Mouse (Mus musculus) sigmoid colon, adult 10 weeks (tissue): ENCODE data around the gene Gm7324. TPM values are rescaled to one million over a fixed set of nuclear protein-coding genes. Genes with fewer than 3 reads are reported as not detected.

Experiments used
- polyA plus RNA-seq: library from polyadenylated mRNA; stranded (reverse); fragments of 350-450 nt; fragmentation: Illumina TruSeq; extraction: RNeasy Lipid Tissue Mini Kit (QIAGEN cat#74804); gene quantifications from one replicate; pipeline ENCODE4 v1.2.3, GENCODE M21; 2014; ENCODE audit warnings: low read depth, low replicate concordance

Gm7324 gene
- polyA plus RNA-seq: 4.6 TPM

DNA sequence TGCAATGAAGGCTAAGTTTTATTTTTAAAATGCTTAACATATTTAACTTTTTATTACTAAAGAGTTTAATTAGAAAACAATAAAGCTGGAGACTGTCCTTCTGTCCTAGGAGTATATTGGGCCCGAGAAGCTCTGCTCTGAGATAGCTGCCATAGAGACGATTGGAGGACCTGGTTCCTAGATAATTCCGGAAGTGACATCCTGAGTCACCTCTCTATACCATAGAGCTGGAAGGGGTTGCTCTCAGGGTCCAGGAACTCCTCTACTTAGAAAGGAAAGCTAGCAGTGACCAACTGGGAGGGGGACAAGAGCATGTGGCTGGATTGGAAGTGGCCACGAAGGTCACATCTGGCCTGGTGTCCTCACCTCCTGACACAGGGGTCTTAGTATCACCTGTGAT is at the start of gene Gm7324:
Gene Gm7324 (plus strand): TSS at position 208 of the 400 bp plus-strand sequence.

DNA sequence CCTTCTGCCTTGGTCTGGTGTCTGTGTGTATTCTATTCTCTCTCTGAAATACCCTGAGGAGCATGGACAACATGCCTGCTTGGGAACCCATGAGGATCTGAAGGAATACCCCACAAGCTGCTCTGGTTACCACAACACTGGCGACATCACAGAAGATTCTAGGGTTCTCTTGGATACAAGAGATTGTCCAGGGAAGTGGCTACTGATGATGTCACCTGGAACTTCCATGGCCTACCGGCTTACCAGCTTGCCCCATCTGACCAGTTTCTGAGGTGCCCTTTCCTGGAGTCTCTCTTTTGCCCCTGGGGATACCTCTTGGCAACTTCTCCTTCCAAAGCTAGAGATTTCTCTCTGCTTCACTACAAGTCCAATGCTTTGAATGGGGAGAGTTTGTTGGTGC is 20.5 kb upstream of the Gm7324 start, which contains the start of gene Gm8165:
Gene Gm8165 (minus strand): TSS at position 101 of the 400 bp plus-strand sequence.

DNA sequence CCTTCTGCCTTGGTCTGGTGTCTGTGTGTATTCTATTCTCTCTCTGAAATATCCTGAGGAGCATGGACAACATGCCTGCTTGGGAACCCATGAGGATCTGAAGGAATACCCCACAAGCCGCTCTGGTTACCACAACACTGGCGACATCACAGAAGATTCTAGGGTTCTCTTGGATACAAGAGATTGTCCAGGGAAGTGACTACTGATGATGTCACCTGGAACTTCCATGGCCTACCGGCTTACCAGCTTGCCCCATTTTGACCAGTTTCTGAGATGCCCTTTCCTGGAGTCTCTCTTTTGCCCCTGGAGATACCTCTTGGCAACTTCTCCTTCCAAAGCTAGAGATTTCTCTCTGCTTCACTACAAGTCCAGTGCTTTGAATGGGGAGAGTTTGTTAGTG is 29.8 kb downstream of the Gm7324 start, which contains the start of gene Gm16506:
Gene Gm16506 (minus strand): TSS at position 101 of the 400 bp plus-strand sequence.

DNA sequence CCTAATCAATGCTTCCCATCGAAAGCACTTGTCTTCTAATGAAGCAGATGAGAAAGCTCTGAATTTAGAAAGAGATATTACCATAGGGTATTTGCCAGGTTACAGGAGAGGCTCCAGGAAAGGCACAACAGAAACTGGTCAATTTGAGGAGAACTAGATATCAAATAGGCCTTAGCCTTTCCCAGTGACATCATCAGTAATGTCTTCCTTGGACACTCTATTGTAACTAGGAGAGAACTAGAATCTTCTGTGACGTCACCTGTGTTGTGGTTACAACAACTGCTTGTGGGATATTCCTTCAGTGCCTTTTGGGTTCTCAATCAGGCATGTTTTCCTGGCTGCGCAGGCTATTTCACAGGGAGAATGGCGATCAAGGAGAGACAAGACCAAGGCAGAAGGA is 49.9 kb downstream of the Gm7324 start, which contains the start of gene Gm6526:
Gene Gm6526 (plus strand): TSS at position 301 of the 400 bp plus-strand sequence.

Other genes starting within 250 kb of the Gm7324 start
- gene Gm5799, start 154.3 kb upstream of the Gm7324 start, polyA plus RNA-seq: not detected
- gene Gm17654, start 118.7 kb upstream of the Gm7324 start, polyA plus RNA-seq: not detected
- gene Gm10375, start 89.8 kb upstream of the Gm7324 start, polyA plus RNA-seq: not detected
- gene Gm8165, start 20.6 kb upstream of the Gm7324 start, polyA plus RNA-seq: not detected
- gene Gm16506, start 29.7 kb downstream of the Gm7324 start, polyA plus RNA-seq: not detected
- not detected for gene Gm6526, start 50.0 kb downstream of the Gm7324 start, polyA plus RNA-seq
- not detected for gene Gm8180, start 86.9 kb downstream of the Gm7324 start, polyA plus RNA-seq
- not detected for gene Ear1, start 177.7 kb downstream of the Gm7324 start, polyA plus RNA-seq
- gene Ear10, start 225.7 kb downstream of the Gm7324 start, polyA plus RNA-seq: not detected
- 1.3 TPM for gene Gm8113, start 227.6 kb downstream of the Gm7324 start, polyA plus RNA-seq